Mouse (Mus musculus) heart, adult 9 months (tissue): ENCODE data around the gene Ptprn.
A peak's percentile ranks its signal among the peaks of the same experiment; 100 is the strongest.

Experiments used
- DNase-seq, 2 experiments: peaks; one replicate each; pipeline ENCODE4 v3.0.0; 2022; ENCODE audit warnings: low spot score in 2 of 2

Ptprn gene

GRCm38 (mm10) chr1:75264091-75264880 lies at the start of gene Ptprn:
Gene Ptprn (minus strand): TSS chr1:75264502.
- DNase-seq = no peak

DNA sequence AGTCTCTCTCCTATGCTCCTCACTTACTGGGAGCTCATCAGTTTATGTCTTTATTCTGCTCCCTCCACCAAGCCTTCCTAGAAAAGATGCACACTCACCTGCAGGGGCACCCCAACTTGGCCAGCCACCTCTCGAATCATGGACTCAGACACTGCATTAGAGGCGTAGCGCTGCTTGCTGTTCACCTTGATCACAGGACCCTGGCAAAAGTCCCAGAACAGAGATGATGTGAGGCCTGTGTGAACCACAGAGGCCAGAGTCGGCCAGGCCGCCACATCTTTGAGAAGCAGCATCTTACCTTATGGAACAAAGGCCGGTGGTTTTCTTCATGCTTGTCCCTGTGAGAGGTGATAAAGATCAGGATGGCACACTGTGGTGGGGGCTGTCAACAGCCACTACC lies 47.4 kb upstream of the Ptprn start:
- DNase-seq = no peak

GRCm38 (mm10) chr1:75304662-75305061 lies 40.4 kb upstream of the Ptprn start:
- no peak for DNase-seq

- no peak for DNase-seq
These were observed 30.0 kb upstream of the Ptprn start for GRCm38 (mm10) chr1:75294294-75294693.

DNA sequence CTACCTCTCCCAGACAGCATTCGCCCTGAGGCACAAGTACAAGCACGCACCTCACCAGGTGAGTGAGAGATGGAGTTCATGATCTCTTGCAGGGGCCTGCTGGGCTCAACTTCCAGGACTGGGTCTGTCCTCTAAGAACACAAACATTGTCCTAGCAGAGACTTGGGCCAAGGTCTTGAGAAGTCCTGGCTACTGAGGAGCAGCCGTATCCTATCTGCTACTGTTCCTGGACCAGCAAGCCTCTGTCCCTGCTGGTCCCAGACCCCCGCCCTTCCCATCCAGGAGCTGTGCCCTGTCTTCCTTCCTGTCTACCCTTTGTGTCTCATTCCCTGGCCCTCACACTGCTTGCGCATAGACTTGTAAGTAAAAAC lies 29.0 kb upstream of the Ptprn start:
- no peak for DNase-seq

DNA sequence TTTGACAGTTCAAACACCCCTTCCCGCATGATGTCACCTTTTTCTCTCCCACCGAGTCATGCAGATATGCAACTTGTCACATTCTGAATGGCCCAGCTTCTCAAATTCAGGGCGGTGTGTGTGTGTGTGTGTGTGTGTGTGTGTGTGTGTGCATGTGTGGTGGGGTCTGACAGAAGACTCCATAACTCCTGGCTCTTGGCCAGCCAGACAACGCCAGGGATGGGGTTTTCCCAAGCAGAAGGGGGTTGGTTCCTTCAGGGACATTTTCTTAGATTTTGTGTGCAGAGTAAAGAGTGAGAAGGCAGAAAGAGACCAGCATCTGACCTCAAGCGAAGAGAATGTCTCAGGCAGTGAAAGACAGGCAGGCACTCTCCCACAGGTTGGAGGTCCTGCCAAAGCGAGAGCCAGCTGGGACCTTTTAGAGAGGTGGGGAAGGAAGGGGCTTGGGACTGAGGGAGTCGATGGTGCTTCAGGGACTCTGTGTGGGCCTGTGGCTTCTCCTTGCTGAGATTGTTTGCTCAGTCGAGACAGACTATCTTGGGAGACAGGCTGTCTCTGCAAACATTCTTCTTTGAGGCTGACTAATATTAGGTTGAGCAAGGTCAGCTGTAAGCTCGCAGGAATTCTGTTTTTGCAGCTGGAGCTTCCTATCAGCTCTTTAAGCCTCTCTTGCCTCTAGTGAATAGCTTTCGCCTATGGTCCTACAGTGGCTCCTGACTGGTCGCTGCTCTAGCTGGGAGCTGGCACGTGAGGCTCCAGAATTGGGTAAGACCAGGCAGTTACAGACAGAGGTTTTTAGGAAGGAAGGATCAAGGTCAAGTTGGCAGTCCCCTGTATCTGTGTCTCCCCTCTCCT lies 28.4 kb upstream of the Ptprn start:
- DNase-seq = peak in 1 of 2 experiments; percentile 13

DNA sequence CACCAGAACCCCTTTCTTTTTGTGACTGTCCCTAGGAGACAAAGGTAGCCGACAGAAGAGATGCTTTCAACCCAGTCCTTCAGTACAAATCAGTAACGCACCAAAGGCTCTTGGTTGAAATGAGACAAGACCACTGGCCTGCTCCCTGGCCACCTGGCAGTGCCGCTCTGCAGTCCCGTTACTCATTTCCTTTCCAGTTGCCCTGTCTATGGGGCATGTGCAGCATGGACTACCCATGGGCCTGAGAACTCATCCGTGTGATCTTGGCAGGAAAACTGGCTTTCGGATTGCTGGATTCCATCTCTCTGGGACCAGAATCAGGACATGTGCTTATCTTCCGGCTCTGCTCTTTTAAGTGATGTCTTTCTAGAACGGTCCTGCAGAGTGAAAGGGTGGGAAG lies 27.0 kb upstream of the Ptprn start:
- DNase-seq = no peak

DNA sequence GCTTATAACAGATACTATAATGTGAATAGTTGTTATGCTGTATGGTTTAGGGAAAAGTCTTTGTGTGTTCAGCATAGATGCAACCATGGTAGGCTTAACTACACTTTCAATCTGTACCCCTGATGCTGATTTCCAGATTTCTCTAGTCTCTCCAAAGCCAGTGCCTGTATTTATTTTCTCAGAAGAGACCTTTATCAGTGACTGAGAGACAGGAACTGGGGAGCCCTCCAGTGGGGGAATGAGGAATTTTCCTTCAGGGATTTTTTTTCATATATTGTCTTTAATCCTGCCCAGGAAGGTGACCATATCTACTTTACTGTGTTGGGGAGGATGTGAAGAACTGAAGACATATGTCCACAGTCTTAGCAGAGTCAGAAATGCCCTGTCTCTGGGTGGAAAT lies 26.3 kb upstream of the Ptprn start:
- peak in 1 of 2 experiments; percentile 19 for DNase-seq

DNA sequence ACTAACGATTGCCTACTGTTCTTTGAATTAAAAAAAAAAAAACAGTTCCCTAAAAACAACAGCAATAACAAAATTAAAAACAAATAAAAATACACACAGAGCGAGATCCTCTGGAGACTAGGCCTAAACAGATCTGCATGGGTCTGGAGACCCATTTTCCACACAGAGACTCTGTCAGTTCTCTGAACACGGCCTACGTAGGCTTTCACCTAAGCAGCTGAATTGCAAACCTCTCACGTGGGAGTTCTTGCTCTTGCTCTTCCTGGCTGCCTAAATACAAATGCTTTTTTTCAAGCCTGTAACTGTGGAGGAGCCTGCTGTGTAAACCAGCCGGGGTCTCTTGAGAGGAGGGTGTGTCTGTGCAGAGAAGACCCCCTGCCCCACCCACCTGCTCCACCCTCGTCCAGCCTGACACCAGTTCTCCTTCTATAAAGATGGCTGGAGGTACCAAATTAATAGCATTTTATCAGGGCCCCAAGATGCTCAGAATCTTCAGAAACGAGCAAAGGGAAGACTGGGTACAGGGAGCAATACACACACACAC lies 25.7 kb upstream of the Ptprn start:
- DNase-seq = no peak

GRCm38 (mm10) chr1:75289376-75289775 lies 25.1 kb upstream of the Ptprn start:
- DNase-seq = peak; percentile 39 to 53

- DNase-seq = no peak
These were observed 20.6 kb upstream of the Ptprn start for GRCm38 (mm10) chr1:75284911-75285310.

GRCm38 (mm10) chr1:75283017-75283416 lies 18.7 kb upstream of the Ptprn start:
- no peak for DNase-seq

GRCm38 (mm10) chr1:75278228-75278627 lies 13.9 kb upstream of the Ptprn start, which contains the start of gene Resp18:
Gene Resp18 (minus strand): TSS chr1:75278415.
- no peak for DNase-seq

DNA sequence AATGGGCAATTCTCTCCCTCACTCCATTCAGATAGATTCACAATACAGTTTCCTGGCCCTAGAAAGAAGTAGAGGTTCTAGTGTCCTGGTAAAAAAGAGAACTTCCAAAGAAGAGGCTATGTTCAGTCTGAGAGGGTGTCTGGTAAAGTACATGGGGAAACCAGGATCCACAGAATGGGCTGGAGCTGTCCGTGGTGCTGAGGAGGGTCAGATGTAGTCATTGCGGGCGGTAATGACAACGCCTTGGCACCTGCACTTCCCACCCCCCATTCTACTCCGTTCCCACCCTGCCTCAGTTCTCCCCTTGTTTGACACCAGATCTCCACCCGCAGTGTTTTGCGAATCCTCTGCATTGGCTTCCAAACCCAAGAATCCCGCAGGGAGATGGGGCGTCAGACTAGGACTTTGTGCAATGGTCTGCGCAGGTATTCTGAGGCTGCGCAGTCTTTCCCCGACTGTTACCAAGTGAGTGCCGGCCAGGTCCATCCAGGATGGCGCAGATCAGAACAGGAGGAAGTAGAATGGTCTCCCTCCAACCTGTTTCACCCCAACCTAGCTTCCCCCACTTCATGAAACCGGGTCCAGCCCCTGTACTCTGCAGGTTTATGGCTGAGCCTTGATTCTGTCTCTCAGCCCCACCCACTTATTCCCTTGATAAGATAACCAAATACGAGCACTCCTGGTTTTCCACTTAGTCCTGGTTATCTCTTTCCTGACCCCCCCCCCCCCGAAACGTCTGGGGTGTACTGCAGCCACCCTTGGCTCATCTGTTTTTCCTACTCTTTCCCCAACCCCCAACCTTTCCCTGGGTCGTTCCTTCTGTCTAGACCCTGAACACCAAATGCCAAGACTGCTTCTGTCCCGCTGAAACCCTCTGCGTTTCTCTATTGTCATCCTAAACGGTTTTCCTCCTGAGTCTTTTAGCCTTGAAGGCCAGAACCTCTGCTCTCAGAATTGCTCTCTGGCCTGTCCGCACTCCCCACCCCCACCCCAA lies 13.2 kb upstream of the Ptprn start:
- no peak for DNase-seq

DNA sequence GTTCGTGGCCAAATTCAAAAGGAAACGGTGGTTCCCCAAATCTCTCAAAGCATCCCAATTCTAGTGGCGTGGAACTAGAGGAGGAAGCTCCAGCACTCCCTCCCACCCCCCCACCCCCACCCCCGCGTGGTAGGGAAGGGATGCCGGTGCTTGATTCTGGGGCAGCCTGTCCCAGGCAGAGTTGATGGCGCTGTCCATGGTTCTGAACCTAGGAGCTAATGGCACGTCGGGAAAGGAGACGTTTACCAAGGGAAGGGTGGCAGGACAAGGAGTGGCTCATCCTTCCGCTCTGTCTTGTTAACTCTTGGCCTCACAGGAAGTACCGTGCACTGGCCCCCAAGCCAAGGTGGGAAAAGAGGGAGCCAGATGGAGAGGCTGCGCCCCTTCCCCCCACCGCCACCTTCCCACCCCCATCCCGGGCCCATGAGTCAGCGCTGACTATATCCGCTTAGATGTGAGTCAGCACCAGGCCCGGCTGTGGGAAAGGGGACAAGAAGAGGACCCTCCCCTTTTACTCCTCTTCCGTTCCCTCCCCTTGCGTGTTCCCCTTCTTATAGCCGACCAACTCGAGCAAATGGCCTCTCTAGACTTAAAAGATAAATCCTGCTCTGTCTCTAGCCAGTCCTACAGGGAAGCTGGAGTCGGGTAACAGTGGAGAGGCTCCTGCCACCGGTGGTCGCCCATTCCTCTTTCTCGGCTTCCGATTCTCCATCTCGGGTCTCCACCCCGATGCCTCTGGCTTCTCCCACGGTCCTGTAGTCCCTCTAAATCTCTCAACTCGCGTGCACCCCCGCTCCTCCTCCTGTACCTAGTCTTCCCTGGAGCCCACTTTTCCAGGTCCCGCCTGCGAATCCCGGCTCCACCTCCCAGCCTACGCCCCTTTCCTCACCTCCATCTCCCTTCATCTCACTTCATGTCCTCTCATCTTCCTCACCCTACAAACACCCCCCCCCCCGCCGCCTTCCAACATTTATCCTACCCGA lies 1.0 kb downstream of the Ptprn start:
- no peak for DNase-seq

DNA sequence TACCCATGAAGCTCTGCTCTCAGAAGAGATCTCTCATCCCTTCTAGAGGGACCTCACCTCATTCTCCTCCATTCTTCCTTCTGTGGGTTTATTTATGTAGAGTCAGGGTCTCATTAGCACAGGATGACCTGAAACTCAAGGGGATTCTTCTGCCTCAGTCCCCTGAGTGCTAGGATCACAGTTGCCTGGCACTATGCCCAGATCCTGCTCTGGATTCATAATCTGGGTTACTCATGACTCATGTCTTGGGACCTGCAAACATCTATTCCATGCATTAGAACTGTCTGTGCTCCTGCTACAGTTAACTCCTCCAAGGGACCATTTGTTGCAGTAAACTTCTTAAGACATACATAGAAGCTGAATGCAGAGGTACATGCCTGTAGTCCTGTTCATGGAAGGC lies 3.0 kb downstream of the Ptprn start:
- no peak for DNase-seq

- no peak for DNase-seq
These were observed 8.7 kb downstream of the Ptprn start for GRCm38 (mm10) chr1:75255516-75256046.

GRCm38 (mm10) chr1:75254625-75255013 lies 9.7 kb downstream of the Ptprn start:
- DNase-seq = no peak

DNA sequence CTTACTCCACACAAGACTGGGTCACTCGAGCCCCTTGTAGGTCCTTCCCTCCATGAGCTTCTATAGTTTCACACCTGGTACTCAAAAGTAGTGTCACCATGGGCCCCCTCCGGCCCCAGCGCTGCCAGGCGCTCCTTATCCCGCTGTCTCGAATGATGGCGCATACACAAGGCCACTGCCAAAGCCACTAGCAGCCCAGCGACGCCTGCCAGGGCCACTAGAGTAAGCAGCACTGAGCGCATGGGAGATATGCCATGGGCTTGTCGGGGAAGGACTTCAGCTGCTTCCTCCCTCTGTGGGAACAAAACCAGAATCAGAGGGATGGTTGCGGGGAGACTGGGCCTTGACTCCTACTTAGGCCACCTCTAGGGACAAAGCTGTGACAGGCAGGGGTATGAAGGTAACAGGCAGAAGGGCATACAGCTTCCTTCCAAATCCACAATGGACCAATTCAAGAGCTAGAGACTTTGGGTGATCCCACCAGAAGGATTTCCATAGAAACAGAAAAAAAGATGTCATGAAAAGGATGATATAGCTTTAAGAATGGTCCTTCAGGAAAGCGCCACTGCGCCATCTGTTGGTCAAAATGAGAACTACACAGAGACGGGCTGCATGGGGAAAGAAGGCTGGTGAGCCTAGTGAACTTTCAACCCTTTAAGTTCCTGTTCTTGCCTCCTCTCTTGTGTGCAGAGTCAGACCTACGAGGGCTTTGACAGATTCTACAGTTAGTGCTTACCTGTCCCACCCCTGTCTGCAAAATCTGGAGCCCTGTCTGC lies 10.3 kb downstream of the Ptprn start:
- DNase-seq = peak in 1 of 2 experiments; percentile 74
